Mouse (Mus musculus): ENCODE measurements around the gene Myoz1. TPM values are rescaled to one million over a fixed set of nuclear protein-coding genes. Genes with fewer than 3 reads are reported as not detected.

The Myoz1 gene
- total RNA-seq, 2 experiments from 2014 or later = not detected

Small RNA genes lying within 50 kb of the gene (microRNA-seq; reads per million reads assigned to microRNA genes)
- gene Mir6946 = 1.4 to 2.3 reads per million in 2 experiments

Other genes with a start within 250 kb of the Myoz1 start
- 1 to 10 TPM in 1 of 2 experiments, under 1 TPM in 1; 0.67 to 1.8 TPM for gene Cfap70, start 204.3 kb downstream of the Myoz1 start, total RNA-seq (2021)
- gene Anxa7, start 176.4 kb downstream of the Myoz1 start, total RNA-seq (2021) = 10 to 100 TPM; 48.4 to 50.6 TPM
- gene Mss51, start 159.6 kb downstream of the Myoz1 start, total RNA-seq (2021) = 1 to 10 TPM; 1.0 to 1.8 TPM
- gene Ppp3cb, start 110.0 kb downstream of the Myoz1 start, total RNA-seq (2021) = 100 to 1,000 TPM; 373 to 392 TPM
- gene Usp54, start 15.5 kb downstream of the Myoz1 start, total RNA-seq (2021) = 10 to 100 TPM; 38.6 to 51.9 TPM
- gene Synpo2l, start 11.8 kb upstream of the Myoz1 start, total RNA-seq (2021) = under 1 TPM; 0.35 to 0.57 TPM
- gene Sec24c, start 17.8 kb upstream of the Myoz1 start, total RNA-seq (2021) = 100 to 1,000 TPM; 106 to 110 TPM
- 10 to 100 TPM; 18.2 to 18.5 TPM for gene Fut11, start 38.4 kb upstream of the Myoz1 start, total RNA-seq (2021)
- gene Chchd1, start 46.5 kb upstream of the Myoz1 start, total RNA-seq (2021) = 10 to 100 TPM; 48.4 to 51.8 TPM
- 100 to 1,000 TPM; 142 to 161 TPM for gene Zswim8, start 51.0 kb upstream of the Myoz1 start, total RNA-seq (2021)
- 10 to 100 TPM; 14.3 to 18.1 TPM for gene Ndst2, start 78.0 kb upstream of the Myoz1 start, total RNA-seq (2021)
- gene Camk2g, start 137.5 kb upstream of the Myoz1 start, total RNA-seq (2021) = 100 to 1,000 TPM; 186 to 188 TPM
- gene Plau, start 180.1 kb upstream of the Myoz1 start, total RNA-seq (2021) = 1 to 10 TPM; 3.7 to 4.6 TPM